Mouse (Mus musculus) CH12.LX (cell line): ENCODE measurements around the gene Apol7a. TPM values are rescaled to one million over a fixed set of nuclear protein-coding genes. Genes with fewer than 3 reads are reported as not detected.

ENCODE experiments used
- DNase-seq: peaks from one replicate; pipeline ENCODE4 v3.0.0-alpha.2; 2013; ENCODE audit errors: extremely low read depth
- H3K27ac ChIP-seq: 2 replicates; pipeline ENCODE4 v1.5.1; 2012; ENCODE audit warnings: low read depth, mild to moderate bottlenecking, control low read depth, moderate library complexity; ENCODE audit not compliant: insufficient read depth
- H3K27me3 ChIP-seq: replicated peaks from 2 replicates; pipeline ENCODE3; 2012; ENCODE audit warnings: inconsistent platforms
- H3K36me3 ChIP-seq, 2 experiments: replicated peaks in 1 of 2; 2 replicates each; pipeline versions ENCODE3 to v1.6.1; 2012; ENCODE audit warnings: inconsistent platforms in 1 of 2, low read length in 1 of 2, mild to moderate bottlenecking in 1 of 2, mixed read lengths in 1 of 2, moderate library complexity in 1 of 2; ENCODE audit not compliant: control insufficient read depth in 1 of 2, insufficient read depth in 1 of 2
- H3K4me1 ChIP-seq, 2 experiments: 2 replicates each; pipeline ENCODE4 v1.6.1; 2012; ENCODE audit warnings: inconsistent platforms in 1 of 2, moderate library complexity in 1 of 2; ENCODE audit not compliant: insufficient read depth in 2 of 2, control insufficient read depth in 1 of 2
- H3K4me2 ChIP-seq: 2 replicates; pipeline ENCODE4 v1.6.1; 2012; ENCODE audit warnings: low read depth, mild to moderate bottlenecking, control low read depth; ENCODE audit not compliant: poor library complexity, insufficient read depth, severe bottlenecking
- H3K4me3 ChIP-seq, 3 experiments: fragments of 150-350 bp in 1 of 3; sonication (generic) in 1 of 3; replicated peaks in 1 of 3; 2 replicates each; pipeline versions ENCODE3 to v1.5.1; 2011 to 2012; ENCODE audit warnings: low read depth in 2 of 3, low read length in 2 of 3, mild to moderate bottlenecking in 2 of 3, moderate library complexity in 2 of 3, control low read depth in 1 of 3, improper control_type of control experiment in 1 of 3, inconsistent platforms in 1 of 3, mixed read lengths in 1 of 3; ENCODE audit not compliant: poor library complexity in 1 of 3
- H3K79me2 ChIP-seq: replicated peaks from 2 replicates; pipeline ENCODE4 v1.6.1; 2012; ENCODE audit warnings: mild to moderate bottlenecking, moderate library complexity; ENCODE audit not compliant: control insufficient read depth, poor library complexity, insufficient read depth, severe bottlenecking; ENCODE audit errors: extremely low read depth
- H3K9ac ChIP-seq: 2 replicates; pipeline ENCODE4 v1.6.1; 2012; ENCODE audit warnings: low read depth, mild to moderate bottlenecking, control low read depth, moderate library complexity; ENCODE audit not compliant: insufficient read depth
- H3K9me3 ChIP-seq: replicated peaks from 2 replicates; pipeline ENCODE3; 2012; ENCODE audit warnings: low read length, inconsistent platforms, mixed read lengths
- BHLHE40 ChIP-seq: IDR thresholded peaks from 2 replicates; pipeline ENCODE4 v1.6.1; 2011; ENCODE audit warnings: mild to moderate bottlenecking, low read depth, low read length, improper control_type of control experiment
- CHD1 ChIP-seq: IDR thresholded peaks from 2 replicates; pipeline ENCODE4 v1.6.1; 2012; ENCODE audit warnings: low read depth, low read length, improper control_type of control experiment, inconsistent platforms
- CHD2 ChIP-seq: IDR thresholded peaks from 2 replicates; pipeline ENCODE4 v1.6.1; 2011; ENCODE audit warnings: low read length, improper control_type of control experiment
- E2F4 ChIP-seq: IDR thresholded peaks from 2 replicates; pipeline ENCODE4 v1.6.1; 2011; ENCODE audit warnings: low read depth, low read length, improper control_type of control experiment; ENCODE audit not compliant: insufficient replicate concordance
- GABPA ChIP-seq: IDR thresholded peaks from 2 replicates; pipeline ENCODE4 v1.6.1; 2012; ENCODE audit warnings: low read depth, low read length, improper control_type of control experiment, inconsistent platforms; ENCODE audit not compliant: insufficient replicate concordance
- KAT2A ChIP-seq: IDR thresholded peaks from 2 replicates; pipeline ENCODE4 v1.6.1; 2012; ENCODE audit warnings: low read length, improper control_type of control experiment, inconsistent platforms; ENCODE audit not compliant: insufficient replicate concordance
- MAFK ChIP-seq: IDR thresholded peaks from 2 replicates; pipeline ENCODE4 v1.6.1; 2011; ENCODE audit warnings: low read length, improper control_type of control experiment; ENCODE audit not compliant: insufficient replicate concordance
- MXI1 ChIP-seq: IDR thresholded peaks from 2 replicates; pipeline ENCODE4 v1.6.1; 2011; ENCODE audit warnings: mild to moderate bottlenecking, low read depth, low read length, improper control_type of control experiment
- NRF1 ChIP-seq: IDR thresholded peaks from 2 replicates; pipeline ENCODE4 v1.6.1; 2014; ENCODE audit warnings: low read depth, mild to moderate bottlenecking, inconsistent platforms, low read length, improper control_type of control experiment, moderate library complexity
- POLR2A ChIP-seq: IDR thresholded peaks from 2 replicates; pipeline ENCODE4 v1.6.1; 2011; ENCODE audit warnings: low read depth, mild to moderate bottlenecking, improper control_type of control experiment, low read length
- POLR2AphosphoS2 ChIP-seq: IDR thresholded peaks from 2 replicates; pipeline ENCODE4 v1.6.1; 2011; ENCODE audit warnings: low read depth, low read length, improper control_type of control experiment
- RAD21 ChIP-seq: IDR thresholded peaks from 2 replicates; pipeline ENCODE4 v1.6.1; 2011; ENCODE audit warnings: low read depth, mild to moderate bottlenecking, low read length, improper control_type of control experiment, moderate library complexity
- SIN3A ChIP-seq: IDR thresholded peaks from 2 replicates; pipeline ENCODE4 v1.6.1; 2012; ENCODE audit warnings: low read length, improper control_type of control experiment, inconsistent platforms
- TCF12 ChIP-seq: IDR thresholded peaks from 2 replicates; pipeline ENCODE4 v1.6.1; 2014; ENCODE audit warnings: low read depth, mild to moderate bottlenecking, inconsistent platforms, low read length, improper control_type of control experiment
- ZMIZ1 ChIP-seq: IDR thresholded peaks from 2 replicates; pipeline ENCODE4 v1.6.1; 2012; ENCODE audit warnings: low read depth, mild to moderate bottlenecking, inconsistent platforms, low read length, improper control_type of control experiment
- ZNF384 ChIP-seq: IDR thresholded peaks from 2 replicates; pipeline ENCODE4 v1.6.1; 2012; ENCODE audit warnings: low read depth, low read length, improper control_type of control experiment, inconsistent platforms
- dilution Hi-C: fragments of 300-500 bp; cut with MboI; formaldehyde crosslinking; loops from 2 replicates; pipeline ENCODE4 v1.14.3; 2020; ENCODE audit warnings: low sequenced_read_pairs; ENCODE audit not compliant: extremely low pct_unique_long_range_greater_than_20kb, extremely low pct_ligation_motif_present
- in situ Hi-C: fragments of 300-500 bp; cut with MboI; formaldehyde crosslinking; loops from 3 replicates; pipeline ENCODE4 v1.14.3; 2019; ENCODE audit warnings: low sequenced_read_pairs, low pct_ligation_motif_present, low pct_unique_long_range_greater_than_20kb, mixed read lengths
- polyA plus RNA-seq: library from polyadenylated mRNA; unstranded; fragments of >175 nt; gene quantifications from 2 replicates; pipeline ENCODE4 v1.2.1, GENCODE M21; 2012; ENCODE audit warnings: low read depth; ENCODE audit not compliant: insufficient read length
- total RNA-seq, 2 experiments: library from RNA; depleted of rRNA; stranded (reverse); fragments of 300-350 nt in 1 of 2; fragments of >200 nt in 1 of 2; gene quantifications; 2 replicates each; pipeline ENCODE4 v1.2.3; 2012 to 2014

Apol7a gene
- total and polyA plus RNA-seq, 3 experiments = not detected

GRCm38 (mm10) chr15:77381481-77381880, 17.4 kb downstream of the Apol7a start:
- no peaks in the 10 kb centered on the region for H3K79me2 ChIP-seq
- peaks cover 81% of the 10 kb centered on the region for H3K27me3 ChIP-seq
- no peak overlapping the region for H3K4me3 ChIP-seq
- no peaks in the 10 kb centered on the region for H3K36me3 ChIP-seq
- H3K9me3 ChIP-seq = no peaks in the 10 kb centered on the region
- DNase-seq = no peak
- no peaks in the 10 kb centered on the region for H3K4me1 ChIP-seq
- dilution Hi-C loops (no loop called here), in situ Hi-C loops (no loop called here)
- H3K27ac ChIP-seq = no peak overlapping the region
- TF ChIP-seq SIN3A (no peak), CHD1 (no peak), GABPA (no peak), KAT2A (no peak), MXI1 (no peak), TCF12 (no peak), NRF1 (no peak), ZMIZ1 (no peak), RAD21 (no peak), BHLHE40 (no peak), POLR2AphosphoS2 (no peak), CHD2 (no peak)
- H3K4me2 ChIP-seq = no peak overlapping the region
- no peak overlapping the region for H3K9ac ChIP-seq

GRCm38 (mm10) chr15:77379921-77380320, 19.0 kb downstream of the Apol7a start:
- H3K4me1 ChIP-seq = no peaks in the 10 kb centered on the region
- no peaks in the 10 kb centered on the region for H3K36me3 ChIP-seq
- H3K9me3 ChIP-seq = no peaks in the 10 kb centered on the region
- in situ Hi-C loops = no loop called here
- no peak overlapping the region for H3K4me3 ChIP-seq
- no peaks in the 10 kb centered on the region for H3K79me2 ChIP-seq
- DNase-seq = no peak
- no peak overlapping the region for H3K27ac ChIP-seq
- dilution Hi-C loops = no loop called here
- H3K27me3 ChIP-seq = peaks cover 87% of the 10 kb centered on the region
- TF ChIP-seq E2F4 (no peak), MAFK (no peak), ZNF384 (no peak), TCF12 (no peak), POLR2A (no peak)
- H3K9ac ChIP-seq = no peak overlapping the region
- H3K4me2 ChIP-seq = no peak overlapping the region

GRCm38 (mm10) chr15:77377419-77377818, 21.5 kb downstream of the Apol7a start:
- dilution Hi-C loops (no loop called here), in situ Hi-C loops (no loop called here)
- Histone ChIP-seq H3K36me3 (no peaks in the 10 kb centered on the region), H3K4me2 (no peak overlapping the region), H3K4me1 (no peaks in the 10 kb centered on the region), H3K4me3 (no peak overlapping the region), H3K27ac (no peak overlapping the region), H3K9ac (no peak overlapping the region), H3K27me3 (peaks cover 88% of the 10 kb centered on the region), H3K79me2 (no peaks in the 10 kb centered on the region), H3K9me3 (no peaks in the 10 kb centered on the region)
- TF ChIP-seq CHD2 (no peak), ZMIZ1 (no peak)
- DNase-seq = no peak
